Mouse (Mus musculus): Measurements from ENCODE around the gene Aph1a.
A peak's percentile ranks its signal among the peaks of the same experiment; 100 is the strongest.
"Not testable (repeated sequence)": the region's sequence is repeated elsewhere in the genome, so short reads cannot be mapped to it uniquely, and the experiment has no call there.

Aph1a gene

GRCm38 (mm10) chr3:95923429-95923828 lies 29.7 kb downstream of the Aph1a start:
- not testable (repeated sequence) for DNase-seq

- no peak for DNase-seq
These were observed 30.4 kb downstream of the Aph1a start for GRCm38 (mm10) chr3:95924185-95924584.

- no peak for DNase-seq
These were observed 31.3 kb downstream of the Aph1a start for GRCm38 (mm10) chr3:95925087-95925486.

GRCm38 (mm10) chr3:95928261-95928657 lies 34.5 kb downstream of the Aph1a start:
- no peak for DNase-seq

GRCm38 (mm10) chr3:95928658-95929503 lies 35.1 kb downstream of the Aph1a start, which contains the start of gene Anp32e:
TSS of gene Anp32e (plus strand) at chr3:95929246.
- DNase-seq = peak; percentile 98

- peak; percentile 48 to 58 for DNase-seq
These were observed 36.1 kb downstream of the Aph1a start for GRCm38 (mm10) chr3:95929581-95930470.

- no peak for DNase-seq
These were observed 36.7 kb downstream of the Aph1a start for GRCm38 (mm10) chr3:95930471-95930789.

GRCm38 (mm10) chr3:95931471-95931870 lies 37.7 kb downstream of the Aph1a start:
- no peak for DNase-seq

GRCm38 (mm10) chr3:95932157-95932556 lies 38.4 kb downstream of the Aph1a start:
- DNase-seq = no peak

- no peak for DNase-seq
These were observed 38.8 kb downstream of the Aph1a start for GRCm38 (mm10) chr3:95932566-95932965.

- no peak for DNase-seq
These were observed 39.5 kb downstream of the Aph1a start for GRCm38 (mm10) chr3:95933111-95933750.

- no peak for DNase-seq
These were observed 40.7 kb downstream of the Aph1a start for GRCm38 (mm10) chr3:95934448-95934847.

- DNase-seq = no peak
These were observed 44.4 kb downstream of the Aph1a start for GRCm38 (mm10) chr3:95938217-95938616.

GRCm38 (mm10) chr3:95938835-95939234 lies 45.1 kb downstream of the Aph1a start:
- DNase-seq = peak in 1 of 2 experiments; percentile 46

GRCm38 (mm10) chr3:95942749-95943148 lies 49.0 kb downstream of the Aph1a start:
- no peak for DNase-seq

- DNase-seq = no peak
These were observed 49.5 kb downstream of the Aph1a start for GRCm38 (mm10) chr3:95943226-95943625.

- DNase-seq = no peak
These were observed 51.0 kb downstream of the Aph1a start for GRCm38 (mm10) chr3:95944742-95945141.

GRCm38 (mm10) chr3:95945731-95946240 lies 52.0 kb downstream of the Aph1a start:
- DNase-seq = peak in 1 of 2 experiments; percentile 24

All from cerebellum, postnatal 14 days (tissue).